9 mouse cellular contexts compared by ENCODE assay signal in the genomic region with DNA sequence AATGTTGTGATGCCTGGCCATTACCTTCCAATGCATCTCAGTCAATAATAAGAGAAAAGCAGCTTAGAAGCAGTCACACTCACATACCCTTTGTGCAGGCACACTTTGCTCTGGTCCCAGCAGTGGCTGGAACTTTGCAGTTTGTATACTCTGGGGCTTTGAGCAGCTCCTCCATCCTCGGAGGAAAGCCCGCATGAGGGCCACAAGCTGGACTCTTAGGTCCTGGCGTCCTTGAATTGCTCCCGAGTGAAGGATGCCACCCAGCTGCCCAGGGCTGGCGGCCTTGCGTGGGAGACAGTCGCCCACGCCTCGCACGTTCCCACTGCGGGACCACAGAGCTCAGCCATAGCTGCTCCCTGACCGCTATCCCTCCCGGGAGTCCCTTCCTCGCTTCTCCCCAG. TPM values are rescaled to one million over a fixed set of nuclear protein-coding genes. Genes with fewer than 3 reads are reported as not detected.
DNase-seq lines count a peak whose midpoint lies in the region; ATAC-seq and TF ChIP-seq lines count a peak whose summit lies in the region.
"Had no signal": no experiment of that assay in that cellular context is flagged by ENCODE, and none has a peak within 500 bp of the region (broad histone marks: within the 10 kb centered on the region; RNA-seq: fewer than 3 reads in every experiment).

No protein-coding gene starts in this region.

- H3K4me3 ChIP-seq in heart, embryonic 10.5 days, result peak overlapping the region; percentile 76
- peak overlapping the region; percentile 71 for H3K4me3 ChIP-seq in E14TG2a.4 (replicated peaks; ENCODE audit: low read length)
- peak overlapping the region; percentile 47 for H3K4me3 ChIP-seq in forebrain, embryonic 13.5 days
- H3K4me3 ChIP-seq in midbrain, embryonic 16.5 days (ENCODE audit: low read depth, low read length), result peak overlapping the region; percentile 65

- H3K4me2 ChIP-seq in forebrain, embryonic 13.5 days, result peak overlapping the region; percentile 97
- peak overlapping the region; percentile 86 for H3K4me2 ChIP-seq in midbrain, embryonic 16.5 days (ENCODE audit: low read length)

- TF ChIP-seq CTCF in E14TG2a.4 (conservative IDR thresholded peaks at IDR 0.05; ENCODE audit: low read length), result no peak

- H3K27me3 ChIP-seq in heart, embryonic 10.5 days (ENCODE audit: insufficient read depth, poor library complexity, severe bottlenecking), result no peaks in the 10 kb centered on the region
- peaks cover 20% of the 10 kb centered on the region for H3K27me3 ChIP-seq in E14TG2a.4 (ENCODE audit: insufficient read depth, low read length)
- H3K27me3 ChIP-seq in forebrain, embryonic 13.5 days, result no peaks in the 10 kb centered on the region
- no peaks in the 10 kb centered on the region for H3K27me3 ChIP-seq in midbrain, embryonic 16.5 days (ENCODE audit: control insufficient read depth, insufficient read depth, low read depth, low read length)

- peak overlapping the region; percentile 66 for H3K9ac ChIP-seq in forebrain, embryonic 13.5 days
- H3K9ac ChIP-seq in midbrain, embryonic 16.5 days (ENCODE audit: low read depth, low read length), result peak overlapping the region; percentile 74

- peaks cover 38% of the 10 kb centered on the region for H3K4me1 ChIP-seq in heart, embryonic 10.5 days
- peaks cover 12% of the 10 kb centered on the region; the same call in 1 of the 2 replicates for H3K4me1 ChIP-seq in E14TG2a.4 (replicated peaks; ENCODE audit: low read depth, low read length)
- peaks cover 14% of the 10 kb centered on the region for H3K4me1 ChIP-seq in forebrain, embryonic 13.5 days
- H3K4me1 ChIP-seq in midbrain, embryonic 16.5 days (ENCODE audit: control insufficient read depth, insufficient read depth, low read length), result peaks cover 5% of the 10 kb centered on the region; the same call in 1 of the 2 replicates

- peak; percentile 46 for ATAC-seq in forebrain, embryonic 13.5 days
- ATAC-seq in midbrain, embryonic 16.5 days, result peak; percentile 72
- ATAC-seq: Patski had no signal

- no peak for DNase-seq in heart, embryonic 10.5 days (ENCODE audit: low spot score)
- no peak for DNase-seq in heart, adult 8-10 months (ENCODE audit: low spot score)
- peak; percentile 24 for DNase-seq in kidney, postnatal 10 days
- no peak for DNase-seq in MN1 (ENCODE audit: low spot score)
- no peak for DNase-seq in urinary bladder, postnatal 4 days (ENCODE audit: low spot score in 2 of 2)

- WGBS in heart, embryonic 10.5 days, result 4% methylated on average over 14 of the region's 14 CpGs
- 5% methylated on average over 14 of the region's 14 CpGs for WGBS in forebrain, embryonic 13.5 days
- WGBS in midbrain, embryonic 16.5 days, result 3% methylated on average over 14 of the region's 14 CpGs

- peak overlapping the region; percentile 91 for H3K27ac ChIP-seq in heart, embryonic 10.5 days
- H3K27ac ChIP-seq in forebrain, embryonic 13.5 days, result no peak overlapping the region
- no peak overlapping the region for H3K27ac ChIP-seq in midbrain, embryonic 16.5 days (ENCODE audit: low read length)

- no peaks in the 10 kb centered on the region for H3K36me3 ChIP-seq in heart, embryonic 10.5 days
- no peaks in the 10 kb centered on the region for H3K36me3 ChIP-seq in E14TG2a.4 (ENCODE audit: insufficient read depth, low read length)
- H3K36me3 ChIP-seq in forebrain, embryonic 13.5 days (ENCODE audit: poor library complexity, severe bottlenecking), result no peaks in the 10 kb centered on the region
- H3K36me3 ChIP-seq in midbrain, embryonic 16.5 days (ENCODE audit: control insufficient read depth, insufficient read depth, low read length), result no peaks in the 10 kb centered on the region

- no peaks in the 10 kb centered on the region for H3K9me3 ChIP-seq in heart, embryonic 10.5 days
- H3K9me3 ChIP-seq in E14TG2a.4 (ENCODE audit: low read length), result no peaks in the 10 kb centered on the region
- H3K9me3 ChIP-seq in forebrain, embryonic 13.5 days (replicated peaks), result no peaks in the 10 kb centered on the region
- H3K9me3 ChIP-seq in midbrain, embryonic 16.5 days (replicated peaks; ENCODE audit: control insufficient read depth, low read length, poor library complexity, severe bottlenecking), result no peaks in the 10 kb centered on the region

RNA-seq across cellular contexts. Expression of gene Gucy1a1, which starts 0.9 kb away (rescaled TPM):
- polyA plus RNA-seq in heart, embryonic 10.5 days (2016; fragmentation: Nextera tagmentation; extraction: Ambion mirVana), result 33.5 and 39.3 TPM in 2 replicates
- 10 to 100 TPM; 13.8 to 19.0 (median 15.7) TPM for total RNA-seq in heart, adult 8-10 months (2022)
- 15.3 and 17.4 TPM in 2 replicates for polyA plus RNA-seq in forebrain, embryonic 13.5 days (2015; fragmentation: Nextera tagmentation; extraction: Ambion mirVana)
- polyA plus RNA-seq in midbrain, embryonic 16.5 days (2015; fragmentation: Nextera tagmentation; extraction: Ambion mirVana), result 21.2 and 25.4 TPM in 2 replicates
- polyA plus RNA-seq: Patski had no signal
